Mouse (Mus musculus) stomach, embryonic 16.5 days (tissue): ENCODE measurements around the gene Agpat4. TPM values are rescaled to one million over a fixed set of nuclear protein-coding genes. Genes with fewer than 3 reads are reported as not detected.
A peak's percentile ranks its signal among the peaks of the same experiment; 100 is the strongest.

Experiments used
- ATAC-seq: fragments of 200-750 bp; cut with Nextera tagmentation; 2 replicates; pipeline ENCODE4 v1.8.0; 2017; ENCODE audit warnings: moderate number of reproducible peaks, moderate TSS enrichment; ENCODE audit not compliant: insufficient read depth, low FRiP score
- H3K27ac ChIP-seq: fragments of 300-500 bp; sonication (generic); 2 replicates; pipeline ENCODE4 v1.5.1; 2014; ENCODE audit warnings: low read length
- H3K27me3 ChIP-seq: fragments of 300-500 bp; sonication (generic); 2 replicates; pipeline ENCODE4 v1.6.1; 2014; ENCODE audit warnings: low read length, control low read depth, mixed read lengths; ENCODE audit not compliant: control insufficient read depth, insufficient read depth
- H3K36me3 ChIP-seq: fragments of 300-500 bp; sonication (generic); 2 replicates; pipeline ENCODE4 v1.6.1; 2014; ENCODE audit warnings: low read length; ENCODE audit not compliant: control insufficient read depth, insufficient read depth
- H3K4me1 ChIP-seq: fragments of 300-500 bp; sonication (generic); 2 replicates; pipeline ENCODE4 v1.6.1; 2014; ENCODE audit warnings: low read length, control low read depth, mixed read lengths; ENCODE audit not compliant: control insufficient read depth, insufficient read depth
- H3K4me2 ChIP-seq: fragments of 300-500 bp; sonication (generic); 2 replicates; pipeline ENCODE4 v1.6.1; 2014; ENCODE audit warnings: low read depth, low read length, mixed read lengths
- H3K4me3 ChIP-seq: fragments of 300-500 bp; sonication (generic); replicated peaks from 2 replicates; pipeline ENCODE4 v1.5.1; 2014; ENCODE audit warnings: mild to moderate bottlenecking, low read length
- H3K9ac ChIP-seq: fragments of 300-500 bp; sonication (generic); 2 replicates; pipeline ENCODE4 v1.6.1; 2014; ENCODE audit warnings: low read length
- H3K9me3 ChIP-seq: fragments of 300-500 bp; sonication (generic); replicated peaks from 2 replicates; pipeline ENCODE4 v1.6.1; 2016; ENCODE audit warnings: low read length, control low read depth; ENCODE audit not compliant: control insufficient read depth
- WGBS: fragments of 180-500 bp; shearing (Covaris S2); extraction: QIAGEN DNeasy Blood & Tissue Kit; methylation state at CpG from one replicate; pipeline ENCODE4 v1.1.7; 2014; 5-methylcytosine and 5-hydroxymethylcytosine counted together
- polyA plus RNA-seq: library from polyadenylated mRNA; unstranded; fragments of >200 nt; fragmentation: Nextera tagmentation; extraction: Ambion mirVana; gene quantifications from 2 replicates; pipeline ENCODE4 v1.2.1, GENCODE M21; 2015

Agpat4 gene
- polyA plus RNA-seq, 1 experiment from 2014 or later: 34.5 TPM

DNA sequence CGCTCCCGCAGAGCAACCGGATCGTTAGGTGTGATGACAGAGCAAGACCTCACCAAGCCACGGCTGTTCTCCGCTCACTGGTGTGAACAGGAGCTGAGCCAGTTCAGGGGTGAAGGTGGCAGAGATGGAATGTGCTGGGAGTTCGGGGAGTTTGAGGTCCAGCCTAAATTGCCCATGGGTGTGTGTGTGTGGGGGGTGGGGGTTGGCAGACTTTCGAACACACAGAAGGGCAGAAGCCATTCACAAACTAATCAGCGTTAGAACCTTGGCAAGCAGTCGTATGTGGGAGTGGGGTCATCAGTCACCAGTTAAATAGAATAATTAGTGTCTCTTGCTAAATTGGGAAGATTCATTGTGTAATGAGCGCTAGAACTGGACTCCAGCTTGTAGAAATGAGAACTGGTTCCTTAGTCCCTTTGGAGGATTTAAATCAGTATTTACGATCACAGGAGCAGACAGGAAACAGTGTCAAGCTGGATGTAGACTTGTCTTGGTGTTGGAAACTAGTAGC, 50.9 kb downstream of the Agpat4 start:
- Histone ChIP-seq H3K4me3 (no peak overlapping the region), H3K9me3 (no peaks in the 10 kb centered on the region), H3K27ac (peak overlapping the region; percentile 76), H3K36me3 (0 out of 2 replicates have a peak, but pooled peaks cover under 1% of the 10 kb centered on the region), H3K4me1 (peaks cover 35% of the 10 kb centered on the region), H3K9ac (no peak overlapping the region), H3K27me3 (no peaks in the 10 kb centered on the region), H3K4me2 (no peak overlapping the region)
- WGBS: 63% methylated on average over 12 of the region's 12 CpGs
- no peak for ATAC-seq

- Histone ChIP-seq H3K4me2 (no peak overlapping the region), H3K4me3 (no peak overlapping the region), H3K27ac (no peak overlapping the region), H3K9me3 (no peaks in the 10 kb centered on the region), H3K36me3 (0 out of 2 replicates have a peak, but pooled peaks cover 2% of the 10 kb centered on the region), H3K9ac (no peak overlapping the region), H3K27me3 (no peaks in the 10 kb centered on the region), H3K4me1 (peaks cover 35% of the 10 kb centered on the region)
- no peak for ATAC-seq
- WGBS: 35% methylated on average over 7 of the region's 7 CpGs
Measured at GRCm38 (mm10) chr17:12170791-12171497, 52.4 kb downstream of the Agpat4 start.

DNA sequence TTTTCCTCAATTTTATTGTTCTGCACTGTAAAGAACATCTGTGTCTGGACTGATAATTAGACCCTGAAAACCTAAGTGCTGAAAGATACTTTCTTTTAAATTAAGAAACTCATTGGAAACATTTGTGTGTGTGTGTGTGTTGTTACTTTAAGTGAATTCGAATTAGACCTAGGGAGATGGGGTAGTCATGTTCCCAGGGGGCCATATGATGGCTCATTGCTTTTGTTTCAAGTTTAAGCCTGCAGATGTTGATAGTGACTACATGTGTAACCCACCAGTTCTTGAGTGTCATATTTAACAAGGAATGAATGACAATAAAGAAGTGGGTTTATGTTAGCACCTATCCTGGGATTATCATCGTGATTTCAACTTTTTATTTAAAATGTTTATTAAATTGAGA, 53.2 kb downstream of the Agpat4 start:
- 0 out of 2 replicates have a peak, but pooled peaks cover 2% of the 10 kb centered on the region for H3K36me3 ChIP-seq
- no peak overlapping the region for H3K27ac ChIP-seq
- ATAC-seq: no peak
- H3K4me2 ChIP-seq: no peak overlapping the region
- no peaks in the 10 kb centered on the region for H3K27me3 ChIP-seq
- 75% methylated on average over 2 of the region's 2 CpGs for WGBS
- H3K4me3 ChIP-seq: no peak overlapping the region
- H3K4me1 ChIP-seq: peaks cover 35% of the 10 kb centered on the region
- no peak overlapping the region for H3K9ac ChIP-seq
- no peaks in the 10 kb centered on the region for H3K9me3 ChIP-seq

DNA sequence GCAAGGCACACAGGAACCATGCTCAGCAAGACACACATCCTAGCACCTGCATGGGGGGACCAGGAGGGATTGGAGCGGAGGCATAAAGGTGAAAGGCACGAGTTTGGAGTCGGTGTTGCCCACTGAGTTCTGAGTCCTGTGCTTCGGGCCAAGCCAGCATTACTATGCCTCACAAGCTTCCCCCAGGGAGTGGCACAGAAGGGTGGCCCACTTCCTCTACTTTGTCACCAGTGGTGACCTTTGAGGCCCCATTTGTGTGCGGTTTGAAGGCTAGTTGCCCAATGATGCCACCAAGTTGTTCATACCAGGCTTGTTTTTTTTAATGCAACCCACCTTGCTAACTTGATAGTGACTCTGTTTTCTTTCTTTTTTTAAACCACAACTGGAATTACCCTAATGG, 55.7 kb downstream of the Agpat4 start:
- 92% methylated on average over 5 of the region's 5 CpGs for WGBS
- no peak overlapping the region for H3K27ac ChIP-seq
- H3K4me2 ChIP-seq: no peak overlapping the region
- H3K9ac ChIP-seq: no peak overlapping the region
- H3K27me3 ChIP-seq: no peaks in the 10 kb centered on the region
- no peak overlapping the region for H3K4me3 ChIP-seq
- H3K36me3 ChIP-seq: peaks cover 6% of the 10 kb centered on the region; the same call in 1 of the 2 replicates
- H3K4me1 ChIP-seq: peaks cover 17% of the 10 kb centered on the region
- H3K9me3 ChIP-seq: peaks cover 6% of the 10 kb centered on the region
- no peak for ATAC-seq

DNA sequence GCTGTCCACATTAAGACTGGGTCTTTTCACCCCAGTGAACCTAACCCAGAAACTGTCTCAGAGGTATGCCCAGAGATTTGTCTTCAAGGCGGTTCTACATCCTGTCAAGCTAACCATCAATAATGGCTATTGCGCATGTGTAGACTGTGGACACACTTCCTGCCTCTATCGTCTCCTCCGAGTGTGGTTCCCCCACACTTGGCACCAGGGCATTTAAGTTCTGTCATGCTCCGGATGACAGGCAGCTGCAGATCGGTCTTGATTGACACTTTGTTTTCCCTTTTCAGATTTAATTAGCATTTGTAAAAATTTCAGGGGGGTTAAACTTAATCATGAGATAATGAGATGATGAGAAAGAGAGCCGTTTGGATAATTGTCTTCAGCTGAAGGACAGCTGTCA, 56.4 kb downstream of the Agpat4 start:
- Histone ChIP-seq H3K9ac (no peak overlapping the region), H3K9me3 (peaks cover 6% of the 10 kb centered on the region), H3K4me1 (peaks cover 12% of the 10 kb centered on the region), H3K4me2 (no peak overlapping the region), H3K4me3 (no peak overlapping the region), H3K36me3 (peaks cover 6% of the 10 kb centered on the region; the same call in 1 of the 2 replicates), H3K27ac (no peak overlapping the region), H3K27me3 (no peaks in the 10 kb centered on the region)
- ATAC-seq: no peak
- 69% methylated on average over 7 of the region's 7 CpGs for WGBS

GRCm38 (mm10) chr17:12175626-12176025, 57.1 kb downstream of the Agpat4 start:
- Histone ChIP-seq H3K4me1 (peaks cover 7% of the 10 kb centered on the region; the same call in 1 of the 2 replicates), H3K4me2 (no peak overlapping the region), H3K27me3 (no peaks in the 10 kb centered on the region), H3K9me3 (peaks cover 6% of the 10 kb centered on the region), H3K36me3 (peaks cover 6% of the 10 kb centered on the region; the same call in 1 of the 2 replicates), H3K4me3 (no peak overlapping the region), H3K9ac (no peak overlapping the region), H3K27ac (no peak overlapping the region)
- ATAC-seq: no peak
- WGBS: 38% methylated on average over 4 of the region's 4 CpGs

- Histone ChIP-seq H3K4me3 (no peak overlapping the region), H3K9ac (no peak overlapping the region), H3K9me3 (peaks cover 6% of the 10 kb centered on the region), H3K36me3 (peaks cover 6% of the 10 kb centered on the region; the same call in 1 of the 2 replicates), H3K27me3 (no peaks in the 10 kb centered on the region), H3K4me1 (no peaks in the 10 kb centered on the region; the same call in 1 of the 2 replicates), H3K27ac (no peak overlapping the region), H3K4me2 (no peak overlapping the region)
- ATAC-seq: no peak
- 80% methylated on average over 7 of the region's 7 CpGs for WGBS
Measured at GRCm38 (mm10) chr17:12179339-12179738, 60.8 kb downstream of the Agpat4 start.

- Histone ChIP-seq H3K36me3 (peaks cover 4% of the 10 kb centered on the region; the same call in 1 of the 2 replicates), H3K4me1 (no peaks in the 10 kb centered on the region; the same call in 1 of the 2 replicates), H3K4me3 (no peak overlapping the region), H3K27ac (no peak overlapping the region), H3K27me3 (no peaks in the 10 kb centered on the region), H3K9ac (no peak overlapping the region), H3K4me2 (no peak overlapping the region), H3K9me3 (peaks cover 6% of the 10 kb centered on the region)
- no peak for ATAC-seq
- WGBS: 65% methylated on average over 2 of the region's 2 CpGs
Measured at GRCm38 (mm10) chr17:12179766-12180165, 61.3 kb downstream of the Agpat4 start.

DNA sequence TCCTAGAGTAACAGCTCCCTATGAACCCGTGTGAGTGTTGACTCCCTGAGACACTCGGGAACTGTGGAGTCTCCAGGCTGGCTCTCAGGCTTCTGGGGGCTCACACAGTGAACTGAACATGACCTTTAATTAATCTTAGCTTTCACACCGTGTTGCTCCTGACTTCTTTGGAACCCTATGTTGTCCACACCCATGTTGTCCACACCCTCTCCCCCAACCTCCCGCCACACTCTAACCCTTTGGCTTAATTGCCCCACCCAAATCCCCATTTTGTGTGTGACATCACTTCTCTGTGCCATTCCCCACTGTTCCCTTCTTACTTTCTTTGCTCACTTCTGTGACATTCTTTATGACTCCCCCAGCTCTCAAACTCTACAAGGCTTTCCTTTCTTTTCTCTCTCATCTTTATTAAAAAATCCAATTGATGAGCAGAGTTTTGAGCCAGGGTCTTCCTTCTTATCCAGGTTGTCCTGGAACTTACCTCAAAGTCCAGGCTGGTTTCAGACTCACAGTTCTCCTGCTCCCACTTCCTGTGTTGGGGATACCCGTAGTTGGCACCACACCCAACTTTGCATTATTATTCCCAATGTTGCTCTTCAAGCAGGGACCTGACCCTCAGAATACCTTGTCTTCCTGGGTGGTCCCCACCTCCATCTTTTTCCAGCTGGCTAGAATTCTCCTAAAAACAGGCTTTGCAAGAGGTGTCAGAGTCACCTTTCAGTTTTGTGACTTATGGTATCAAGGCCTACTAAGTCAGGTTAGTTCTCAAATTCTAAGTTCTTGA, 64.4 kb downstream of the Agpat4 start:
- no peaks in the 10 kb centered on the region for H3K4me1 ChIP-seq
- H3K4me2 ChIP-seq: no peak overlapping the region
- no peak overlapping the region for H3K4me3 ChIP-seq
- H3K36me3 ChIP-seq: no peaks in the 10 kb centered on the region
- no peak overlapping the region for H3K27ac ChIP-seq
- WGBS: 56% methylated on average over 5 of the region's 5 CpGs
- ATAC-seq: no peak
- no peaks in the 10 kb centered on the region for H3K9me3 ChIP-seq
- H3K9ac ChIP-seq: no peak overlapping the region
- H3K27me3 ChIP-seq: no peaks in the 10 kb centered on the region
